Mouse (Mus musculus): ENCODE results near the gene B3galt6. TPM values are rescaled to one million over a fixed set of nuclear protein-coding genes. Genes with fewer than 3 reads are reported as not detected.

The B3galt6 gene
- 1 to 10 TPM; 3.4 to 3.7 TPM for total RNA-seq (2021)

DNA sequence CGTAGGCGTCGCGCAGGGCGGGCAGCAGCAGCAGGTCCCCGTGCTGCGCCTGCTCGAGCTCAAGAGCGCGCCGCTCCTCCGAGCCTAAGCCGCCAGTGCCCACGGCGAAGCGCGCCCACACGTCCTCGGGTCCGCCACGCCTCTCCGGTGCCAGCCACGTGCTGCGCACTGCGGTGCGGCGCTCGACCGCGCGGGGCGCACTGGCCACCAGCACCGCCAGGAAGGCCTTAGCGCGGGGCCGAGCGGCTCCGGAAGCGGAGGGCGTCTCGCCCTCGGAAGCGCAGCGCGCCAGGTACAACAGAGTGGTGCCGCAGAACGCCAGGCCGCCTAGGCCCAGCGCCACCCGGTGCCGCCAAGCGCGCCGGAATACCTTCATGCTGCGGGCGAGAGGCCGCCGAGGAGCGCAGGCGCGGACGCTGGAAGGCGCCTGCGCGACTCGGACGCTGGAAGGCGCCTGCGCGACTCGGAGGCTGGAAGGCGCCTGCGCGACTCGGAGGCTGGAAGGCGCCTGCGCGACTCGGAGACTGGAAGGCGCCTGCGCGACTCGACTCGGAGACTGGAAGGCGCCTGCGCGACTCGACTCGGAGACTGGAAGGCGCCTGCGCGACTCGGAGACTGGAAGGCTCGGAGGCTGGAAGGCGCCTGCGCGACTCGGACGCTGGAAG, at the start of gene B3galt6, which contains the start of gene Sdf4:
Gene B3galt6, minus strand, starts transcription at position 409 of the 665 bp plus-strand sequence.
Gene Sdf4, plus strand, starts transcription at position 632 of the 665 bp plus-strand sequence.
- intact Hi-C loops (cut with DNase I), result no loop called here
- DNase-seq, result peak; percentile 90 to 92

DNA sequence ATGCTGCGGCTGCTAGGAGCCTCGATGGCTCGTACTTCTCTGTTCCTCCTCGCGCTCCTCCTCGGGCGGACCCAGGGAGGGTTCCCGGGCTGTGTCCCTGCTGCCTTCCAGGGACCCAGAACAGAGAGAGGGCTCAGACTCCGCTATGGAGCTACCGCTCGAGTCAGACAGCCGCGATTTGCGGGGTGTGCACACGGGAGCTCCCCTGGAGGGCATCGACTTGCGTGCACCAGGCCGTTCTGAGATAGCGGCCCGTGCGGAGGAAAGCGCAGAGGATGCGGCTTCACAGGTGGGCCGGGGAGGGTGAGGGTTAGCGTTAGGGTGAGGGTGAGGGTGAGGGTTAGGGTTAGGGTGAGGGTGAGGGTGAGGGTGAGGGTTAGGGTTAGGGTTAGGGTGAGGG, 42.5 kb upstream of the B3galt6 start:
- intact Hi-C loops (cut with DNase I), result loop anchor here (5.0 kb wide), 1 partner anchor 73 kb away; the partner anchor contains the start of gene C1qtnf12
- no peak for DNase-seq

DNA sequence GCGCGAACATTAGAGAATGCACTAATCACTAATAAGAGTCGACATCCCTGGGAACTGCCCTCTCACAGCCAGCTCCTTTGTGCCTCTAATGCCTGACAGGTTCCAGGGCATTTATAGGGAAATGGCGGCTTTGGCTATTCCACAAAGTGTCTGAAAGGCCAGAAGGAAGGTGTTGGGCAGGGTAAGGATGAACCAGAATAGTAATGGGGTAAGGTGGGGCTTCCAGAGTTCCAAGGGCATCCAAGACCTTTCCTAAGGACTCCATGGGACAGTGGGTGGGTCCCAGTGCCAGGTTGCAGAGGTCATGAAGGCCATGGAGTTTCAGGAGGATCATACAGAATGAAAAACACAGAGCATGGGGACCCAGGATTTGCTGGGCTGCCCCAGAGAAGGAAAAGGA, 41.9 kb upstream of the B3galt6 start:
- DNase-seq, result no peak
- intact Hi-C loops (cut with DNase I), result loop anchor here (5.0 kb wide), 1 partner anchor 72 kb away; the partner anchor contains the start of gene C1qtnf12

DNA sequence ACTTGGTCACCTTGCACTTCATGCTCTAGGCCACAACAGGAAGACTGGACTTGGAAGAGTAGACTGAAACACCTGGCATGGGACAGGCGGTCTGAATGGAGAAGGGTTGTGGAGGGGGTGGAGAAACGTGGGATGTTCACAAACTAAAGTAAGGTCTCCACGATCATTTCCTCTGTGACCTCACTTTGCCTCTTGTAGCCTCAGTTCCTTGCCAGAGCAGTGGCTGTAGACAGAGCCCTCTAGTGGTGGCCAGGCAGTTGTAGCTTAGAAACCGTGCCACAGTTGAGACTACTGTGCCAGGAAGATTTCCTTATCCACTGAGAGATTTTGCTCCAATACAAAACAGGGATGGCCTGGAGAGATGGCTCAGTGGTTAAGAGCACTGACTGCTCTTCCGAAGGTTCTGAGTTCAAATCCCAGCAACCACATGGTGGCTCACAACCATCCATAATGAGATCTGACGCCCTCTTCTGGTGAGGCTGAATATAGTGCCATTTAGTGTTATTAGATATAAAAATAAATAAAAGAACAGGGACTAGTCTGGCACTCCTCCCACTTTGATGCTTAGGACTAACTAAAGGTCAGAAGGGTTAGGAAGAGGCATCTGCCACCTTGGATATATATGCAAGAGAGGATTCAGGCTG, 41.1 kb upstream of the B3galt6 start:
- peak; percentile 52 to 66 for DNase-seq
- intact Hi-C loops (cut with DNase I), result loop anchor here (5.0 kb wide), 1 partner anchor 71 kb away; the partner anchor contains the start of gene C1qtnf12

DNA sequence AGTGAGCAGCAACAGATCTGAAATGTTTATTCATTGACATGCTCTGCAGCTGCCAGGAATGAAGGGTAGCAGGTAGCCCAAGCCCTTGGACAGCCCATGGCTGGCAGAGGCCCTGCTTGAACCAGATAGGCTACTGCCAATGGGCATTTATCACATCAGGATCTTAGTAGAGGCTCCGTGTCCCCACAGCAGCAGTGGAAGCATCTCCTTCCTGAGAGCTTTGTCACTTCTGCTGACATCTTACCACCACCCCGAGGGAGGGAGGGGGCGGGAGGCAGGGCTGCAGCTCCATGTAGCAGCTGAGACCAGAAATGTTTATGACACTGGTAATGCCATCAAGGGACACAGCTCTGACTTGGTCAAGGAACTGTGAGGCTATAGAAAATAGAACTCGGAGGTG, 40.4 kb upstream of the B3galt6 start:
- no peak for DNase-seq
- intact Hi-C loops (cut with DNase I), result loop anchor here (5.0 kb wide), 1 partner anchor 71 kb away; the partner anchor contains the start of gene C1qtnf12

DNA sequence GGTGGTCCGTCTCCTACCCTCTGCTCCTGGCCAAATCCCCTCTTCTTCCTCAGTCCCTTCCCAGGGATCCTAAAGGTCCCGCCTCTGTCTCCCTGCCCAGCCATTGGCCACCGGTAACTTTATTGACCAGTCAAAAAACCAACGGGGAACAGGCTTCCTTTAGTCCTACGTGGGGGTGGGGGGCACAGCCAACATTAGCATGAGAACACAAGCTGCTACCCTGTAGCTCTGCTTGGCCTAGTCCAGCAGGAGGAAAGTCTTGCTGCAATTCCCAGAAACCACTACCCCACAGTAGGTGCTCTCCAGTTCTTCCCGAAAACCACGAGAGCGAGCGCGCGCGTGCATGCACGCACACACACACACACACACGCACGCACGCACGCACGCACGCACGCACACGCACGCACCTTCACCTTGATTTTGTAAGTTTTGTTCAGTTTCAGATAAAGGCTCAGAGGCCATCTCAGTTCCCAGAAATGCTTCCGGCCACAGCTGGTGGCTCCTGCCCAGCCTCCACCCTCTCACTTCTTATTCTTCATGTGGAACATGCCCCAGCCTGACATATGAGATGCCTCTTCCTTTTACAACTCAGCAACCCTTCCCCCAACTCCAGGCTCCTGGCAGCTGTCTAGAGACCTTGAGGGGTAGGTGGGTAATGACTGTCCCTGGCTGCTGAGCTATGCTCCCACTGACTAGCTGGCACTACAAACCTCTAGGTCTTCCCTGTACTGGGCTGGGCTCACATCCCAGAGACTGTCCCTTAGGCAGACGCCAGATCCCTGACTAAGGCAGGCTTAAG, 39.3 kb upstream of the B3galt6 start:
- intact Hi-C loops (cut with DNase I), result loop anchor here (5.0 kb wide), 1 partner anchor 69 kb away; the partner anchor contains the start of gene C1qtnf12
- DNase-seq, result peak; percentile 90 to 91

DNA sequence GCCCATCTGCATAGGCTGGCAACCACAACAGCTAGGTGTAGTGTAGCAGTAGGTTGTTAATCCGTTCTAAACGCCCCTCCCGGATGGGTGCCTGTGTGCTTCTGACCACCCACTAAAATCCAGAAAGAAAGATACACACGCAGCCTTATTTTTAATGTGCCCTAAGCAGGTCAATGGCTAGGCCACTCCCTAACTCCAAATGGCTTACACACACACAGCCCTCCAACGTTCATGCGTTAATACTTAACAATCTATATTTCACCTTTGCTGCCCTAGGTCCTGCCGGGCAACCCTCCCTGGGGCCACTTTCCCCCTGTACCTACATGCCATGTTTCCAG, 38.8 kb upstream of the B3galt6 start:
- intact Hi-C loops (cut with DNase I), result loop anchor here (5.0 kb wide), 1 partner anchor 69 kb away; the partner anchor contains the start of gene C1qtnf12
- no peak for DNase-seq

DNA sequence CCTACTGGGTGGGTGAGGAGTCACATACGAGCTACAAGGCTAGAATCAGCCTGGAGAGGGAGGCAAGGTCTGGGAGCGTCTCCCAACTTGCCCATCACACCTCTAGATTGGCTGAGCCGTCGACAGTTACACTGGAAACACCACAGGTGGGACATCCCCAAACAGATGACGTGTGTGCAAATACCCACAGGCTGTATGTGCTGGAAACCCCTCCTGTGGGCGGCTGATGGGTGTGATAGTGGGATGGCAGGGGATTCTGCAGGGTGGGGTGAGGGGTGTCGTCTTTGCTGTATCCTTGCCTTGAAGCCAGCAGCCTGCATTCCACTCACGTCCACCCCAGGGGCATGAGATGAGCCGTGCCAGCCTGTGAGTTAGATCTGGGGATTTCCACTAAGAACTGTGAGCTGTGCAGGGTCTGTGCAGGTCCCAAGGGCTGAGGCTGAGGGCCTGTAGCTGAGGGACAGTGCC, 38.2 kb upstream of the B3galt6 start:
- DNase-seq, result no peak

DNA sequence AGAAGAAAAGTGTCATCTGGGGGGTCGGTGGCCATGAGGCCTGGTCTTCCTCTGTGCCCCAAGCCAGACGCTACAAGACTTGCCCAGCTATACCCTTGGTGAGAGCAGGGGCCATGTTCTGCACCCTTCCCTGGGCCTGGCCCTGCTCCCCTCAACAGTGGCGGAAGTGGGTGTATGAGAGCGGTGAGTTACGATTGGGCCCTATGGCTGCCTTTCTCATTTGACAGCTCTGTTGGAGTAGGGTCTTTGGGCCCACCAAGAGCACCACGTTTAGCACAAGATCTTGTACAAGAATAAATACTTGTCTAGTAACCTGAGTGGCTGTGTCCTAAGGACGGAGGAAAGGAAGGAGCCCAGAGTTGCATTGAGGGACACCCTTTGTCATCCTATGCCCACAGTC, 36.1 kb upstream of the B3galt6 start:
- intact Hi-C loops (cut with DNase I), result no loop called here

More for the DNA sequence above, 38.2 kb upstream of the B3galt6 start:
- intact Hi-C loops (cut with DNase I), result loop anchor here (5.0 kb wide), 1 partner anchor 68 kb away; the partner anchor contains the start of gene C1qtnf12

DNA sequence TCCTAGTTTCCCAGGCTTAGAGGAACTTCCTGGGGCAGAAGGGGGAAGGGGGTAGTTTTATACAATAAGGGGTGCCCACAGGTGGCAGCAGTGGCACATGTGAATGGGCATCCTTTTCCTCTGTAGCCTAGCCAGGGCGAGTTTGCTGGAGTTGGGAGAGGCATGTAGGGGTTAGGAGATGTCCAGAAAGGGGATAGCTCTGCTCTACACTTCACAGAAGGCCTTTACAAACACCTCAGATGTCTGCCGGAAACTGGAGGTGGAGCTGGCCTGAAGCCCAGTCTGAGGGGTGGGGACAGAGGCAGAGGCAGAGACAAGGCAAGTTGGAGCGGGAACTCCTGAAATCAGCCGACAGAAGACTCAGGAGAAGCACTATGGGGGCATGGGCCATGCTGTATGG, 33.6 kb upstream of the B3galt6 start, which contains the start of gene Tnfrsf18:
Gene Tnfrsf18, plus strand, starts transcription at position 152 of the 400 bp plus-strand sequence.
- intact Hi-C loops (cut with DNase I), result no loop called here
- peak; percentile 61 to 68 for DNase-seq

More for the DNA sequence above, 36.1 kb upstream of the B3galt6 start:
- DNase-seq, result no peak

DNA sequence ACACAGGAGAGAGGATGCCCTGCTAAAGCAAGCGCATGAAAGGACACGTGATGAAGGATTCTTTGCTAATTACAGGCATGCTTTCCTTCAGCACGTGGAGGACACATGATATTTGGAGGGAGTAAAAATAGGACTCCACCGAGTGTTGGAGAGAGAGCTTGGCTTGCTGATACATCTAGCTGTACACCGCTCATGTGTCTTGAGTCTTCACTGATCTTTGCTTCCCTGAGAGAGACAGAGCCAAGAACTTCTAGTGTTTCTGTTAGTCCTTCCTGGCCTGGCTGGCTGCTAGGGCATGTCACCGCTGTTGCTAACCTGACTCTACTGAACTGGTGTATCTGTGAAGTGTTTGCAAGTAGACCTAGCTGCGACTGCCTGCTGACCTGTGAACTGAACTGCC, 31.7 kb upstream of the B3galt6 start:
- intact Hi-C loops (cut with DNase I), result no loop called here
- DNase-seq, result peak; percentile 46 to 56

DNA sequence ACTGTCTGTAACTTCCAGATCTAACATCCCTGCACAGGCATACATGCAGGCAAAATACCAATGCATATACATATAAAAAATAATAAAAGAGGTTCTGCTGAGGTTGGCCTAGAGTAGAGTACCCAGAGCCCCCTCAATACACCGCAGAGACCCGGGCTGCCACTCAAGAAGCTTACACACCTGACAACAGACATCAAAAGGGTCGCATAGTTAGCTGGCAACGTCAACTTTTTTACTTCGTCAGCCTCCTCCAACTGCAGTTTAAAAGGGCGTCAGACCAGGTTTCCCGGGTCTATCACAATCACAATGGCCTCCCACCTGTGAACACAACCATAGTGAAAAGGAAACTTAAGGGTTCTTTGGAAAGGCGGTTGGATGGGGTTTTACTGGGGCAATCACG, 31.1 kb upstream of the B3galt6 start:
- intact Hi-C loops (cut with DNase I), result no loop called here
- DNase-seq, result no peak

DNA sequence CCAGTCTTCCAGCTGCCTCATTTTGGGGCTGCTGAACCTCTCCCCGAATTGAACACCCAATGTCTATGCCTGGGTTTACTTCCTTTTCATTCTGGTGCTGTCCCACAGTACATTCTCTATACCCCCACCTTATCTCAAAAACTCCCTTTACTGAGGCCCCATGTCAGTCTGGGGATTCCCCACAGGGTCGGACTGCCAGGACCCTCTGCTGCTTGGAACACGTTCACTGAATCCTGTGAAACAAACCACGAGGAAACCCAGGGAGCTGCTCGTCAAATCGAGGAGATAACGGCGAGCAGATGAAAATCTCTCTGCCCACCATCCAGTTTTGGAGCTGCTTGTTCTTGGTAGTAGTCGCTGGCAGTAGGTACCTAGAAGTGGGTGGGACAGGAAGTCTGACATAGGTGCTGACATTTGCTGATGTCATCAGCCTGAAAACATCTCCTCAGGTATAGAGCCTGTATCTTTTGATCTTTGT, 29.5 kb upstream of the B3galt6 start:
- no peak for DNase-seq
- intact Hi-C loops (cut with DNase I), result no loop called here

DNA sequence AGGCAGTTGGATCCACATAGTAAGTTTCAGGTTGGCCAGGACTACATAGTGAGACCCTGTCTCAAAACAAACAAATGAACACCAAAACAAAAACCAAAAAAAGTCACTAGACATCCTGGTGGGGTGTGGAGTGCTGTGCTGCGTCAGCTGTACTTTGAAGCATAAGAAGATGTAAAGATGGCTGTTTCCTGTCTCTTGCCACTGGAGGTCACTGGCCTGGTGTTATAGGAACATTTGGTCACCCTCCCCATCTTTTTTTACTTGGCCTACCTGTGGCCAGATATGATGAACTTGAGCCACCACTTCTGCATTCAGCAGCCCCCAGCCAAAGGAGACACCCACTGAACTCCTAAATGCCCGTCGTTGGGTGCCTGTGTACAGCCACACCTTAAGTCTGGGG, 28.9 kb upstream of the B3galt6 start:
- no peak for DNase-seq
- intact Hi-C loops (cut with DNase I), result no loop called here

DNA sequence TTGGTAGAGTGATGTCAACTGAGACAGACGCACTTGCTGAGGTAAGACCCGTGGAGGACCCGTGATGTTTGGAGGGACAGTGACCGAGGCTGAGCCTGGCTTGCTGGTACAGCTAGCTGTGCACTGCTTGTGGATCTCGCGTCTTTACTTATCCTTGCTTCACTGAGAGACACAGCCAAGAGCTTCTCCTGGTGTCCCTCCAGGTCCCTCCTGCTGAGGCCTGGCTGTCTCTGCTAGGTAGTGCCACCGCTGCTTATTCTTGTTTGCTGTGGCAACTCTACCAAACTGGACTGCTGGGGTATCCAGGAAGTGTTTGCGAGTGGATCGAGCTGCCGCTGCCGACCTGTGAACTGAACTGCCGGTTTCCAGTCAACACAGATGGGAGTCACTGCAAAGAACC, 27.3 kb upstream of the B3galt6 start:
- DNase-seq, result no peak
- intact Hi-C loops (cut with DNase I), result no loop called here

DNA sequence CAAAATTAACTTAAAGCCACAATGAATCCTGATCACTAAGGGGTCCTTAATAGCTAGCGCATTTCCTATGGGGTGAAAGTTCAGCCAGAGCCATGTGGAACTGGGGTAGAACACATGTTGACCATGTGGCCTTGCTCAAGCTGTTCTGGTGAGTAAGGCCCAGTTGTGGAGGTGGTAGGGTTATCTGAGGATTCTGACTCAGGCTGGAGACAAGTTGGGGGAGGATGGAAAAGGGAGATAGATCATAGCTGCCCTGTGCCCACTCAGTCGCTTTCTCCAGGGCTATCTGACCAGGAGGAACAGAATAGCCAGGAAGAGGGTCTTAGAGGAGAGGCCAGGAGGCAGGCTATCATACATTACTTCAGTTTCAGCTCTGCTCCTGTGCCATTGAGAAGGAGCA, 22.0 kb upstream of the B3galt6 start:
- intact Hi-C loops (cut with DNase I), result no loop called here
- DNase-seq, result no peak

DNA sequence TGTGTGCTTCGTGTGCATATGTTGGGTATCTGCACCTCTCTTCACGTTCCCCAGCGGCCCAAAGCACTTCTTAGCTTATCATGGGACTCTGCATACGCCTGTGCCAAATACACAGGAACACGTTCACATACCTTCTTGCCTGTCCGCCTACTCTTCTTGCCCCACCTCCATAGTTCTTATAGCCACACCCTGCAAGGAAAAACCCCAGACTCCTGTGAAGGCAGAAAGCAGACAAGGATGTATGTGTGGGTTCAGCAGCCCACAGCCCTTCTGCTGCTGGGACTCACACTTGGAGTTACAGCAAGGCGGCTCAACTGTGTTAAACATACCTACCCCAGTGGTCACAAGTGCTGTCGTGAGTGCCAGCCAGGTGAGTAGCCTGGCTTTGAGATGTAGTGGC, 21.2 kb upstream of the B3galt6 start, which contains the start of gene Tnfrsf4:
Gene Tnfrsf4, plus strand, starts transcription at position 207 of the 400 bp plus-strand sequence.
- DNase-seq, result no peak
- intact Hi-C loops (cut with DNase I), result no loop called here

DNA sequence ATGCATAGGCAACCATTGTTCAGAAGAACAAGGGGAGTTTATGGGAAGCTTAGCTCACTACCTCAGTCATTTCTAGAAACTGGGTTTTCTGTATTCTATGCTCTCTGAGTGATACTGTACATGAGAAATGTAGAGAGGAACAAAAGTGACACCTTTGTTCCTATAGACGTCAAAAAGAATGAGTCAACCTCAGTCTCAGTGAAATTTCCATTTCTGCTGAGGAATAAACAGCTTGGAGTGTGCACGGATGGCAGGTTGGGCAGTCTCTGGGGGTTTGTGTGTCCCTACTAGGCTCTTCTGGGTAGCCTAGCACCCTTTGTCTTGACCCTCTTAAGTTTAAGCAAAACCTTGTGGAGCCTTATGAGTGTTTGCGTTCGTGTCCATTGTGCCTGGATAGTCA, 15.9 kb upstream of the B3galt6 start:
- intact Hi-C loops (cut with DNase I), result no loop called here
- no peak for DNase-seq

DNA sequence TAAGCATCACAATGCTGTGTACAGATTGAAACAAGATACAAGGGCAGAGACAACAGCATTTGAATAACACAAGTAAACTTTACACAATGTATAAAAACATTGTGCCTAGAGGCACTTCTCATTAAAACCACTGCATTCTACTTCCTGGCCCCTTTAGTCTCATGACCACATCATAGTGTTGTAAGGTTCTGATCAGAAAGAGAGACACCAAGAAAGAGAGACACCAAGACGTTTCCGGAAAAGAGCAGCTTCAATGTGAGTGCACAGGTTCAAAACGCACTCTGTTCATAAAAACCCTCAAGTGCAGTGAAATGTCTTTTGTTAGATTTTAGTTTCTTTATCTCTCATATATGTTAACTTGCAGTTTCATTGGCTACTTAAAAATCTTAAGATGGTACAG, 11.7 kb upstream of the B3galt6 start:
- no peak for DNase-seq
- intact Hi-C loops (cut with DNase I), result no loop called here

DNA sequence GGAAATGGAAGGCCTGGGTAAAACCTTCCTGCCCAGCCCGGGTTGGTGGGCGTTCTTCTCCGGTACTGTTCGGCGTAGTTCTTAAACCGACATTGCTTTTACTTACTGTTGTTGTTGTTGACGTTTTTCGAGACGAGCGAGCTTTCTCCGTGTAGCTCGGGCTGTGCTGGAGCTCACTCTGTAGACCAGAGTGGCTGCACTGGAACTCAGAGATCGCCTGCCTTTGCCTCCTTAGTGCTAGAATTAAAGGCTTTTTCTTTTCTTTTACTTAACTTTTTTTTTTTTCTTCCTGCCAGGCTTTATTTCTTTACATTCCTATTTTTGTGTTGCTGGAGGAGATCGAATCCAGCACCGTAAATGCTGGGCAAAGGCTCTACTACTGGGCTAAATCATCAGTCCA, 1.2 kb upstream of the B3galt6 start:
- no peak for DNase-seq
- intact Hi-C loops (cut with DNase I), result no loop called here

Measured in heart, postnatal 10 days (tissue).